Mouse (Mus musculus): ENCODE data around the gene Nol6.
A peak's percentile ranks its signal among the peaks of the same experiment; 100 is the strongest.

DNA sequence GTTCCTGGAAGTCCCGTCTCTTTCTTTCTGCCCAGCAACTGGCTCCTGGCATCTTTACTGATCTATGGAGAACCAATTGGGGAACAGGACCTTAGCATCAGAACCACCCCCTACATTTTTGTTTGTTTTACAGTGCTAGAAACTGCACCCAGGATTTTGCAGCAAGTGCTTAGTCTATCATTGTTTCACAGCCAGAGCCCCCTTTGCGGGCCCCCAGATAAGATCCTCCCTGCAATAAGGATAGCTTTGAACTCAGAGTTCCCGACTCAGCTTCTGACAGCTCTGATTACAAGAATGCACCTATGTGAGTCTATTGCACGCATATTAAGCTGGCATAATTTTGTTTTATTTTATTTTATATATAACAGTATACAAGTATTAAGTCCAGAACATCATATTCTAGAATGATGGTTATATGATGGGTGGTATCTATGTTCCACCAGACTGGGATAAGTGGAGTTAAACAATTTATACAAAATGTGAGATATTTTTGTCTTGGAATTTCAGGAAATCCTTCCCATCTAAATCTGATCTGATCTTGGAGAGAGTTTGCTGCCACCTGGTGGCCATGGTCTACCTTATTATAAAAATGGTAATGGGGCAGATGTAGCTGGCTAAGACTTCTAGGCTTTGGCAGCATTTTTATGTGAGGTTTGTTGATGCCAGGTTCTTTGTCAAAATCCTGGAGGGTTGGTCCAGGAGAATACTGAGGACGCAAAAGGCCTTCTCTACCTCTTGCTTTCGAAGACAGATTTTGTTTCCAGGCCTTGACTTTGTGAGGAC is 41.6 kb upstream of the Nol6 start:
- TF ChIP-seq CTCF (IDR thresholded peaks at IDR 0.05; ENCODE audit: borderline replicate concordance, extremely low read depth, insufficient read depth, insufficient read length) (peak; percentile 64; the same call in 1 of the 2 replicates), POLR2A (IDR thresholded peaks at IDR 0.05; ENCODE audit: borderline replicate concordance, extremely low read depth, insufficient read depth, insufficient read length, poor library complexity, severe bottlenecking) (no peak)
